Mouse (Mus musculus) urinary bladder, postnatal 10 days (tissue): Measurements from ENCODE around the gene Gmpr.
"Not testable (repeated sequence)": the region's sequence is repeated elsewhere in the genome, so short reads cannot be mapped to it uniquely, and the experiment has no call there.

Experiments
- DNase-seq: peaks from one replicate; pipeline ENCODE4 v3.0.0; 2022; ENCODE audit warnings: low spot score

Gmpr gene

DNA sequence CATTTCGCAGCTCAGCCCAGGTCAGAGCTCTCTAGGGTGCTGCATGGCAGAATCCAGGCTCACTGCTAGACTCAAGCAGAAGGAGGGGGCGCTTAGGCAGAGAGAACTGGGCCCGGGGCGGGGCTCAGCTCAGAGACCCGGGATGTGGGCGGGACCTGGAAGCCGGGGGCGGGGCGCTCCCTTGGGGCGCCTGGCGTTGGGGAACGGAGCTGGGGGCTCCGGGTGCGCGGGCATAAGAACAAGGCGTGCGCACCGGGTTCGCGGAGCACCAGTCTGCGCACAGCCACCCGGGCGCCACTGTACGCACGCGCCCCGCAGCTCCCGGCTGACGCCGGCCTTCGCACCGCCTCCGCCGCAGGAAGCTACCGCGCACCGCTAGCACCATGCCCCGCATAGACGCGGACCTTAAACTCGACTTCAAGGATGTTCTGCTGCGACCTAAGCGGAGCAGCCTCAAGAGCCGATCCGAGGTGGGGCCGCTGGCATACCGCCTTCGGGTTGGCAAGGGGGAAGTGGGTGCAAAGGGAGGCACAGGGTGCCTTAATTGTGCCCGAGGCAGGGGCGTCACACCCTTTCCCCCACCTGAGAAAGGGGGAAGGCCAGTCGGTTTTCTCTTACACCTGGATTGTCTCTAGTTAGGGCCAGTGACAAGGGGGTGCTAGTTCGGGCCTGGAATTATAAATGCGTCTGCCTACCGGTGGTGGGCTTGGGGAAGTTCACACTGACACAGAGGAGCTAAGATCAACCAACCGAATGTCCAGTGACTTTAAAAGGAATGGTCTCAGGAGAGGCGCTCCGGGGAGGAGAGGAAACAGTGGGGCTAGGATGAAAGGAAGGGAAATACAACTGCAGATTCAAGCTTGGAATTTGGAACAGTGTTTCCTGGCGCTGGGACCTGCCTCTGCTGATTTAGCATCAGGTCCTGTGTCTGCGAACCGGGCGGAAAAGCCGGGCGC is at the start of gene Gmpr:
Gmpr (plus strand) TSS at position 171 of the 956 bp plus-strand sequence.
- DNase-seq, result no peak

GRCm38 (mm10) chr13:45457459-45457858 is 49.8 kb upstream of the Gmpr start:
- DNase-seq, result no peak

- no peak for DNase-seq
These were observed 47.1 kb upstream of the Gmpr start for GRCm38 (mm10) chr13:45460177-45460576.

DNA sequence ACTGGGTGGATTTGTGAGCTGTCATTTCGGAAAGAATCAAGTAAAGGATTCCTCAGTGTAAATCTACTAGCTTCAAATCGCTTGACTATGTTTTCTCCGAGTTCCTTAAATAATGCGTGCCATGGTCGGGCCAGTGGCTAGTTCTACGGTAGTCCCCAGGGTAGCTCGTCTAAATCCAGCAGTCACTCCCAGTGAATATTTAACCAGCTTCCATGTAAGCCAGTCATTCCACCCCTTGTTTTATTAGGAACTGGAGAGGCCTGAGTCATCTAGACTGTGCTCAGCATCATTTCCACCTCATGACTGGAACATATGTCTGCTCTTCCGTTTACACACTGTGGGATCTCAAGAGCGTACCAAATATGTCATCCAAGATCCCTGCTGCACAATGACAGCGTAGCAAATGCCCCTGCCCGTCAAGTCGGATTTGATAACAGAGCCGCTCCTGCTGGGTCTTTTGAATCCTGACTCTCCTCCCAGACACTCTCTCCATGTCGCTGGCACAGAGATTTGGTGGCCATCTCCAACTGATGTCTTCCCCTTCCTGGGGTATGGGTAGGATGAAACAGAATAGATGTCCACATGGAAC is 45.8 kb upstream of the Gmpr start:
- no peak for DNase-seq

- no peak for DNase-seq
These were observed 41.6 kb upstream of the Gmpr start for GRCm38 (mm10) chr13:45465616-45466015.

DNA sequence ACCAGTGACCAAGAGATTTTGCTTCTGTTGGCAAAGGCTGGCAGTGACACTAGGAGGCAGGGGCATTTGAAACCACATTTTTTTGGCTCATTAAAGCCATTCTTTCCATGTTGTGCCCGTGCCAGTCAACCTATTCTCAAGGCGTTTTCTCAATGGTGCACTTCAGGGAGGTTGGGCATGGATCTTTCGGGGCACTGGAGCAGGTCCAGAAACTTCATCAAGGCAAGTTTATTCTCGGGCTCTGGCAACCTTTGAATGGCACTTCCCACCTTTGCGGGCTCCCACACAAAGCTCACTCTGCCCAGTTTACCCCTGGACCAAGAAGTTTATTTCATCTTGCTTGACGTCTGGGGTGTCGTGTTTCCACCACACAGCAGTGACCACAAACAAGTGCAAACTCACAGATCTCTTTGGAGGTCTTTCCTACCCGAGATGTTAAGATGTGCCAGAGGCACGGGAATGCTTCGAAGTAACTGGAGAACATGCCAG is 41.2 kb upstream of the Gmpr start:
- no peak for DNase-seq

DNA sequence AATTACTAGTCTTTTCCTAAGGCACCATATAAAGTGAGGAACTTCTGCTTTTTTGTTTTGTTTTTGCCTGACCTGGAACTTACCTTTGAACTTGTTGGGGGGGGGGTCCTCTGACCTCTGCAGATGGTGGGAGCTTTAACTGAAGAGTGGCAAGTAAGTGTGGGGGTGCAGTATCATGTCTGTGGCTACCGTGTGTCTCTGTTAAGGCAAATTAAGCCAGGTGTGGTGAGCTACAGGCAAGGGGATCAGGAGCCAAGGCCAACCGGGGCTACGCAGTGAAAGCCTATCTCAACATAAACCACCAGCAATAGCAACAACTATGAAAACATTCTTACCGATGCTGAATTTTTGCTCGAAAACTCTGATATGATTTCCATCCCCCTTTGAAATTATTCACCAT is 38.5 kb upstream of the Gmpr start:
- DNase-seq, result no peak

GRCm38 (mm10) chr13:45469481-45470301 is 37.6 kb upstream of the Gmpr start:
- DNase-seq, result no peak

DNA sequence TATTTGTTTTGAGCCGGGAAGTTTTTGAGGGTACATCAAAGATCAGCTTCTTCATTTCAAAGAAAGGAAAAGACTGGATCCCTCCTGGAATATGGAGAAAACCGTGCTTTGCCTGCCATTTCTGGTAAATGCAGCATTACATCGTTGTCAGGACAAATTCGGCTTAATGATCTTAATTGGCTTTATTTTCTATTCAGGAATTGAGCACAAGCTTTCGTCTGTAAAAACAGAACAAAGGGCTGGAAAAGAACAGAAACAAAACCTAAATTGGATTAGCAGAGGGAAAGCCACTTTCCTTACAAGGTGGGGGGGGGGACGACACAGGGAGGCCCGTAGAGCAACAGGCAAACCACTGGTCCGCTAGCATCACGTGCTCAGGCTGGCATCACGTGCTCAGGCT is 33.9 kb upstream of the Gmpr start:
- no peak for DNase-seq

- no peak for DNase-seq
These were observed 31.9 kb upstream of the Gmpr start for GRCm38 (mm10) chr13:45475297-45475696.

GRCm38 (mm10) chr13:45477183-45477582 is 30.1 kb upstream of the Gmpr start:
- DNase-seq, result no peak

DNA sequence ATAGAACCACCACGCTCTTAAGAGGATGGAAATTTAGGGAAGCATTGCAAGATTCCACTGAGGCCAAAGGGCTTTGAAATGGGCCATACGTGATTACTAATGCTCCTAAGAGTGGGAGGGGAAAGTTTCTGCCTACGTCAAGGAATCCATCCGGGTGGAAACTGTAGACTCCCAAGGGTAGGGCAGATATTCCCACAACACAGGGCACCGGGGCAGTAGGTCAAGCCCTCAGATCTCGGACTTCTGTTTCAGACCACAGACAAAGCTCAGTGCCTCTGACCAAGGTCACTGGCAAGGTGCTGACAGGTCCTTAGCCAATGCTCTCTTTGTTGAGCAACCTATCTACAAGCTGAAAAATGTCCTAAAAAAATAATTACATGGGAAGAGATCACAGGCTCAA is 27.3 kb upstream of the Gmpr start:
- no peak for DNase-seq

DNA sequence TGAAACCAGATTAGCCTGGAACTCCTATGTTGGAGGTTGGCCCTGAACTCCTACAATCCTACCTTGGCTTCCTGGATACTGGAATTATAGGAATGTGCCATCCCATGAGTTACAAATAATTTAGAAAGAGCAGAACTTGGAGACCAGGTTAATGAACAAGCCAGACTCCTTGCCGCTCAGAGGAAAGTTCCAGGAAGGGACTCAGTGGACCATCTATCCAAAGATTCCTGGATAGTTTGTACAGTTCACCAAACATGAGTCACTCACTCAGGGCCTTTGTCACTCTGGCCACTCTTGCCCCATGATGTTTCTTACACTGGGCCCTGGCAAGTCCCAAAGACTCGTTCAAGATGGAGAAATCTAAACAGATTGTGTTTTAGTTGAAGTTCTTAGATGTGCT is 24.0 kb upstream of the Gmpr start:
- DNase-seq, result no peak

GRCm38 (mm10) chr13:45483949-45484348 is 23.3 kb upstream of the Gmpr start:
- not testable (repeated sequence) for DNase-seq

GRCm38 (mm10) chr13:45485602-45486001 is 21.6 kb upstream of the Gmpr start:
- DNase-seq, result no peak

DNA sequence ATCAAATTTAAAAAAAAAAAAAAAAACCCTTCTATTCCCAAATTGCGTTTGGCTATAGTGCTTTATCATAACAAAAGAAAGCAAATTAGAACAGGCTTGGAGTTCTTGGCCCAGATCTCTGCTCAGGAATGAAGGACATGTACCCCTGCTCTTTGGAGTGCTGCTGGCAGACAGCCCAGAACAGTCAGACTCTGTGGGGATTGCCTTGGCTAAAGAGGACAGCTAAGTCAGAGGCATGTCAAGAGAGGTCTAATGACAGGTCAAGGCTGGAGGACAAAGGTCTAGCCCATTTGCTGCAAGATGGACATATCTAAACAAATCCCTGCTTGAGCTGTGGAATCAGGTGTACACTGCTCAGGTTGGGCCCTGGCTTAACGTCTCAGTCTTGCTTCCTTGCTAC is 20.6 kb upstream of the Gmpr start:
- no peak for DNase-seq

- no peak for DNase-seq
These were observed 15.1 kb upstream of the Gmpr start for GRCm38 (mm10) chr13:45491991-45492732.

GRCm38 (mm10) chr13:45493846-45494245 is 13.4 kb upstream of the Gmpr start:
- DNase-seq, result no peak

GRCm38 (mm10) chr13:45498623-45499022 is 8.6 kb upstream of the Gmpr start:
- no peak for DNase-seq

GRCm38 (mm10) chr13:45499391-45499790 is 7.9 kb upstream of the Gmpr start:
- DNase-seq, result no peak

- no peak for DNase-seq
These were observed 7.3 kb upstream of the Gmpr start for GRCm38 (mm10) chr13:45499906-45500305.

DNA sequence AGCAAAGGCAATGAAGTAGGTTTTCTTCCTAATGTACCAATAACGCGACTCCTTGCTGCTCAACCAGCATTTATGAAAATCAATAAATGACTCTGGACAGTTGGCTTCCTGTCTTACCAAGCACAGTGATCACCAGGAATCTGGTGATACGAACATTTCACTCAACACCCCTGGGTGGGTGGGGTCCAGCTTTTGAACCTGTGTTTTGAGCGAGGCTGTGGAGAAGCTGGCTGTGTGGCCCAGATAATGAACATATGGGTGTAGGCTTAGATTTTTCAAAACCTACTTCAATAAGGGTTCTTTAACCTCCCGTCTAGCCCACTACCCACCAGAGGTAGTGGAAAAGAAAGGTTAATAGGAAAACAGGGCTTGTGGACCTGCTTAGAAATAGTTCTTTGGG is 4.5 kb upstream of the Gmpr start:
- no peak for DNase-seq
